Mouse (Mus musculus) C2C12 (cell line): ENCODE data around the gene B430218F22Rik.

Experiments used
- CEBPB ChIP-seq: IDR thresholded peaks from one replicate; pipeline ENCODE4 v1.6.1; 2011; ENCODE audit warnings: low read depth, mild to moderate bottlenecking, control low read depth, moderate library complexity
- CTCF ChIP-seq: IDR thresholded peaks from one replicate; pipeline ENCODE4 v1.5.1; 2011; ENCODE audit not compliant: control insufficient read depth, insufficient read depth, insufficient read length
- MAX ChIP-seq: IDR thresholded peaks from one replicate; pipeline ENCODE4 v1.6.1; 2011; ENCODE audit warnings: mild to moderate bottlenecking, control low read depth
- USF1 ChIP-seq: IDR thresholded peaks from one replicate; pipeline ENCODE4 v1.6.1; 2011; ENCODE audit warnings: low read depth, mild to moderate bottlenecking, control low read depth, moderate library complexity

DNA sequence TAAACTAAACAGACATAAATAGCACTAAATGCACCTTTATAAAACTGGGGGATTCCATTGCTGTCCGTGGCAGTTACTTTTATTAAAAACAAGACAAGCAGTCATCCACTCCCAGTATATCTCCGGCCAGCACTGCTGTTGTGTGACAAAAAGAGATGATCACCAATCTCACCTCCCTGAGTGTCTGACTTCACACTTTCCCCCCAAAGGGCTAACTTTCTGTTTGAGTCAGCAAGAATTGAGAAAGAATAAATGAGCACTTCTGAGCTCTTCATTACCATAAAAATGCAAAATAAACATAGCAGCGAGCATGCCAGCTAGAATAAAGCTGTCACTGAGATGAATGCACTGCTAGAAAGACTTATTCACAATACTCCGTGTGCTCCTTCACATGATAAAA lies 31.7 kb downstream of the B430218F22Rik start:
- no peak for TF ChIP-seq MAX
- no peak for TF ChIP-seq CTCF
- no peak for TF ChIP-seq USF1
- TF ChIP-seq CEBPB = no peak
